Mouse (Mus musculus) neural tube, embryonic 13.5 days (tissue): ENCODE measurements at regions not wholly inside any gene's neighbourhood (a gene's known extent, or its start where the extent isn't known, plus 50 kb on each side); places are given as distances from the start of the nearest gene placed in this dataset.

Experiments used
- ATAC-seq: fragments of 200-750 bp; cut with Nextera tagmentation; 2 replicates; pipeline ENCODE4 v1.8.0; 2017; ENCODE audit warnings: low read depth, mild to moderate bottlenecking, moderate TSS enrichment, moderate library complexity
- H3K27ac ChIP-seq: fragments of 300-500 bp; sonication (generic); replicated peaks from 2 replicates; pipeline ENCODE4 v1.5.1; 2015; ENCODE audit warnings: moderate library complexity, mild to moderate bottlenecking, inconsistent platforms
- H3K27me3 ChIP-seq: fragments of 300-500 bp; sonication (generic); 2 replicates; pipeline ENCODE4 v1.6.1; 2015; ENCODE audit warnings: mild to moderate bottlenecking, inconsistent platforms
- H3K36me3 ChIP-seq: fragments of 300-500 bp; sonication (generic); 2 replicates; pipeline ENCODE4 v1.6.1; 2015; ENCODE audit warnings: mild to moderate bottlenecking, inconsistent platforms
- H3K4me1 ChIP-seq: fragments of 300-500 bp; sonication (generic); replicated peaks from 2 replicates; pipeline ENCODE4 v1.6.1; 2015; ENCODE audit warnings: inconsistent platforms
- H3K4me2 ChIP-seq: fragments of 300-500 bp; sonication (generic); 2 replicates; pipeline ENCODE4 v1.6.1; 2015; ENCODE audit warnings: inconsistent platforms, mild to moderate bottlenecking, moderate library complexity
- H3K4me3 ChIP-seq: fragments of 300-500 bp; sonication (generic); 2 replicates; pipeline ENCODE4 v1.5.1; 2015; ENCODE audit warnings: mild to moderate bottlenecking, inconsistent platforms
- H3K9ac ChIP-seq: fragments of 300-500 bp; sonication (generic); 2 replicates; pipeline ENCODE4 v1.6.1; 2015; ENCODE audit warnings: moderate library complexity, mild to moderate bottlenecking, inconsistent platforms
- H3K9me3 ChIP-seq: fragments of 300-500 bp; sonication (generic); 2 replicates; pipeline ENCODE4 v1.6.1; 2016; ENCODE audit warnings: inconsistent platforms
- WGBS: fragments of 180-500 bp; shearing (Covaris S2); methylation state at CpG from one replicate; pipeline ENCODE4 v1.1.7; 2015; 5-methylcytosine and 5-hydroxymethylcytosine counted together

DNA sequence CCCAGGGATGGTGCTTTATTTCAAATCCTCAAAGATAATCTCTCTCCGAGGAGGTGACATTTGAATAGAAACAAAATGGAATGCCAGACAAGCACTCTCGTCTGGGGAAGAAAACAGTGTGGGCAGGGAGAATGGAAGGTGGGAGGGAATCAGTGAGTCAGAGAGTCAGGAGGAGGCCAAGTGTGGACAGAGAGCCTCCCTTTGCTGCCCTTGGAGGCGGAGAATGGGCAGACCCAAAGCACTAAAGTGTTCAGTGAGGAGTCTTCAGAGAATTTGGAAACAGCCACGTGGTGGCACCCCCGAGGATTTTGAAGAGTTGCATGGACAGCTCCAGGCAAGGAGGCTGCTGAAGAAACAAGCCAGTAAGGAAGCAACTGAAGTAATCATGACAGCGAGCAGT is 367.2 kb downstream of the Pdcd6ip start:
- H3K27me3 ChIP-seq: no peaks in the 10 kb centered on the region
- no peaks in the 10 kb centered on the region for H3K36me3 ChIP-seq
- H3K9me3 ChIP-seq: no peaks in the 10 kb centered on the region
- no peak overlapping the region for H3K9ac ChIP-seq
- no peak overlapping the region for H3K4me3 ChIP-seq
- no peak overlapping the region for H3K4me2 ChIP-seq
- WGBS: 62% methylated on average over 6 of the region's 6 CpGs
- no peak overlapping the region for H3K27ac ChIP-seq
- H3K4me1 ChIP-seq: no peaks in the 10 kb centered on the region
- no peak for ATAC-seq

DNA sequence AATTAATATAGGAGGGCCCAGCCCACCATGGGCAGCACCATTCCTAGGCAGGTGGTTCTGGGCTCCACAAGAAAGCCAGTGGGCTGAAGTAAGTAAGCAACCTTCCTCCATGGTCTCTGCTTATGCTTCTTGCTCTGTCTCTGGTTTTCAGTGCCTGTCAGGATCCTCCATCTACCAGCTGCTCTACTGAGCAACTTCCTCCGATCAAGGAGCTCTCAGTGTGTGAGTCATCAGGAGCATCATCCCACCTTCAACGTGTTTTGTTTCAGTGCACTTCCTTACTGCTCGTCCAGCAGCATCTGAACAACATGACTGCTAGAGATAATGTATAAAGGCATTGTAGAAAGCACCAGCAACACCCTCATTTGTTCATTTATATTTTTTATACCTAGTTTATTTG is 368.0 kb downstream of the Pdcd6ip start:
- ATAC-seq: no peak
- no peak overlapping the region for H3K27ac ChIP-seq
- no peaks in the 10 kb centered on the region for H3K4me1 ChIP-seq
- H3K9ac ChIP-seq: no peak overlapping the region
- 87% methylated on average over 3 of the region's 3 CpGs for WGBS
- no peaks in the 10 kb centered on the region for H3K36me3 ChIP-seq
- no peaks in the 10 kb centered on the region for H3K27me3 ChIP-seq
- no peaks in the 10 kb centered on the region for H3K9me3 ChIP-seq
- no peak overlapping the region for H3K4me3 ChIP-seq
- no peak overlapping the region for H3K4me2 ChIP-seq

DNA sequence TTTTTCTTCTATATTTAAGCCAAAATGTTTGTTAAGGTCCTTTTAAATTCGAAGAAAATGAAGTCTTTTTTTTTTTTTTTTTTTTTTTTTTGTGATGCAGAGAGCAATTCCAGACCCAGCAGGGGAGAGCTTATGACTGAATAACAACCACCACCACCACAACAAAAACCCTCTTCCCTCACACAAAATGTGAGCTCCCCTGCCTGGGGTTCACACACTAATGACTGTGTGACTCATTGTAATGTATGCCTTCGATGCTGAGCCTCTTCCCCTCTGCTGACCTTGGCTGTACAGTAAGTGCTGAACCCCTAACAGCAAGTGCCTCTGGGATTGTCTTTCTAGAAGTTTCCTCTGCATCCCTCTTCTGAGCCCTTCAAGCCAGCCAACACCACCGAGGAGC is 383.6 kb downstream of the Pdcd6ip start:
- ATAC-seq: no peak
- no peaks in the 10 kb centered on the region for H3K4me1 ChIP-seq
- no peak overlapping the region for H3K27ac ChIP-seq
- H3K27me3 ChIP-seq: no peaks in the 10 kb centered on the region
- no peaks in the 10 kb centered on the region for H3K9me3 ChIP-seq
- no peaks in the 10 kb centered on the region for H3K36me3 ChIP-seq
- H3K4me3 ChIP-seq: no peak overlapping the region
- H3K4me2 ChIP-seq: no peak overlapping the region
- WGBS: 49% methylated on average over 3 of the region's 3 CpGs
- H3K9ac ChIP-seq: no peak overlapping the region

DNA sequence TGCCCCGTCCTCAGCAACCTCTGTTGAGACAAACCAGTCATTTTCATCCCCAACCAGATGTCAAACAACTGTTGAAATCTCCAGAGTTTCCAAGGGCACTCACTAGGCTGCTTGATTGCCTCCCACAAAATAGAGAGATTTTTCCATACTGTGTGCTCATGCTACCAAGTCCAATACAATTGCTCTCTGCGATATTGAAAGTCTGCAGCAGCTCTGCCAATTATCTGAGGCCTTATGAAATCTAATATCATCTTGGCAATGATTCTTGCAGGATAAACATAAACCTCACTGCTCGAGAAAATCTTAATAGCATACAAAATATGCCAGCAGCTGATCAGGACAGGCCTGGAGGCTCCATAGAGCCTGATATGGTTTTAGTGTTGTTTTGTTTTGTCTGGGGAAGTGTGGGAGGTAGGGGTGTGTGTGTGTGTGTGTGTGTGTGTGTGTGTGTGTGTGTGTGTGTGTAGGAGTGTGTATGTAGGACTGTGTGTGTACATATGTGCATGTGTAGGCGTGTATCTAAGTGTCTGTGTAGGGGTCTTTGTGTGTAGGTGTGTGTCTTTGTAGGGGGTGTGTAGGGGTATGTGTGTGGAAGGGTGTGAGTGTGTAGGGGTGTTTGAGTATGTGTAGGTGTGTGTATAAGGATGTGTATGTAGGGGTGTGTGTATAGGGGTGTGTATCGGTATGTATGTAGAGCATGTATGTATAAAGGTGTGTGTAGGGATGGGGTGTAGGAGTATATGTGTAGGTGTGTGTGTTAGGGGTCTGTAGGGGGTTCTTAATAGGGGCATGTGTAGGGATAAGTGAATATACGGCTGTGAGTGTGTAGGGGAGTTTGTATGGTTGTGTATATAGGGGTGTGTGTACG is 398.1 kb downstream of the Pdcd6ip start:
- Histone ChIP-seq H3K9me3 (no peaks in the 10 kb centered on the region), H3K4me2 (no peak overlapping the region), H3K9ac (no peak overlapping the region), H3K4me1 (no peaks in the 10 kb centered on the region), H3K27ac (no peak overlapping the region), H3K4me3 (no peak overlapping the region), H3K36me3 (no peaks in the 10 kb centered on the region), H3K27me3 (no peaks in the 10 kb centered on the region)
- WGBS: 85% methylated on average over 7 of the region's 7 CpGs
- ATAC-seq: no peak

DNA sequence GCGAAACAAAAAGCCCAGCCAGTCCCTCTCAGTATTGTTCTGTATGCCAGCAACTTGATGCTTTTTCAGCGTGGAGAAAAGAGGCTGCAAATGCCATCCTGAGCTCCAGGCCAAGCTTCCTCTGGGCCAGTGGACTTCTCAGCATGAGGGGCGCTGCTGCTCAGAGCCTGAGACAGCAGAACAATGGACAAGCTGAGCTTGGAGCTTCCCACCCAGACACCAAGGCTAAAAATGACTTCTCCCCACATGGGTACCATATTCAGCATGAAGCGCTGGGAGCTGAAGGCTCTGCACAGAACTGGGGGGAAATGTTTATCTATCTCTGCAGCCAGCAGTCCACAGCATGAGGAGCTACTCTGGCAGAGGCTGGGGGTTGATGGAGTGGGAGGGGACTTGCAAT is 402.3 kb downstream of the Pdcd6ip start:
- Histone ChIP-seq H3K9me3 (no peaks in the 10 kb centered on the region), H3K9ac (no peak overlapping the region), H3K27me3 (no peaks in the 10 kb centered on the region), H3K36me3 (no peaks in the 10 kb centered on the region), H3K27ac (no peak overlapping the region), H3K4me3 (no peak overlapping the region), H3K4me1 (no peaks in the 10 kb centered on the region), H3K4me2 (no peak overlapping the region)
- no peak for ATAC-seq
- 60% methylated on average over 4 of the region's 4 CpGs for WGBS

DNA sequence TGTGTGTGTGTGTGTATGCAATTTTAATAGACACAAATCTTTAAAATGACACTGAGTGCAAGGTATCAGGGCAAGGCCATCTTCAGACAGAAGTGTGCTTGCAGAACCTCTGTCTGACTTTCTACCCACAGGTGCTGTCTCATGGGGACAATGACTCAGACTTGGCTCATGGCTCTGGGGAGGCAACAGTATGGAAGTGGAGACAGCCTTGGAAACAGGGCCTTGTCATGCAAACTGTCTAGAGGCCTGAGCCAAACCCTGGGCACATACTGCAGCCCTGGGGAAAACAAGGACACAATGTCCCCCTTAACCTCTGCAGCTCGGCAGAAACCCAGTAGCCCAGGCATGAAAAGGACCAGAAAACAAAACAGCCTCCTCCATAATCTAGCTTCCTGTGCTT is 405.6 kb downstream of the Pdcd6ip start:
- Histone ChIP-seq H3K4me3 (no peak overlapping the region), H3K4me2 (no peak overlapping the region), H3K9me3 (no peaks in the 10 kb centered on the region), H3K4me1 (0 out of 2 replicates have a peak, but pooled peaks cover 4% of the 10 kb centered on the region), H3K36me3 (no peaks in the 10 kb centered on the region), H3K27ac (no peak overlapping the region), H3K27me3 (no peaks in the 10 kb centered on the region), H3K9ac (no peak overlapping the region)
- no peak for ATAC-seq
- WGBS: 36% methylated on average over 1 of the region's 1 CpGs

DNA sequence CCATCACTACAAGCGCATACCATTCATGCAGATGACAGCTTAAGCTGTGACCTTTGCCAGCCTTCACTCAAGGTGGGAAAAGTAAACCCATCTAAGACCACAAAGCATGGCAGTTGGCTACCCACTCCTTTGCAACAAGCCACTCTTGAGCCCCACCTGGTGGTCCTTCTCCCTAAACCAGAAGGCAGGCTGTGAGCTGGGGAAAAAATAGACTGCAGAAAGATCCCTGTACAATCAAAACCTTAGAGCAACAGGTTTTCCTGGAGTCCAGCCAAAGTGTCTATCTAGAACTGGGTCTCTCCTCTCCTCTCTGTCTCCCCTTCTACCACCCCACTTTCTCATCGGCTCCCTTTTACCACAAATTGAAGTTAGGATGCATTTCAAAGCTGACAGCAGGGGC is 407.2 kb downstream of the Pdcd6ip start:
- Histone ChIP-seq H3K4me3 (no peak overlapping the region), H3K9ac (no peak overlapping the region), H3K27me3 (no peaks in the 10 kb centered on the region), H3K9me3 (no peaks in the 10 kb centered on the region), H3K4me1 (0 out of 2 replicates have a peak, but pooled peaks cover 4% of the 10 kb centered on the region), H3K36me3 (no peaks in the 10 kb centered on the region), H3K27ac (no peak overlapping the region), H3K4me2 (no peak overlapping the region)
- 27% methylated on average over 2 of the region's 2 CpGs for WGBS
- peak; percentile 32; the same call in 1 of the 2 replicates for ATAC-seq

DNA sequence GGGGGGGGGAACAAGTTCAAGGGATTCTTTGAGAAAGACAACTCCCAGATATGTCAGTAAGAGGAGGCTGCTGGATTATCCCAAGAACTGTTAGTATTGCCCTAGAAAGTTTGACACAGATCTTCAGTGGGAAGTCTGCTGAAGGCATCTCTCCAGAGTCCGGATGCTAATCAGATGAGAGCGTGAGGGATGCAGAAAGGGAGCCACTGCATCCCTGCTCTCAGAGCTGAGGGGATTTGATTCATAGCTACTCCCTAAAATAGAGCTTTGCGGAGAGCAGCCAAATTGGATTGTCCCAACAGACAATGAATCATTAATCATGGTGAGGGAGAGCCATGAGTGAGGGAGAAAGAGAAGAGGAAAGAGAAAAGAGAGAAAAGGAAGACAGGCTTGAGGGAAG is 408.2 kb downstream of the Pdcd6ip start:
- H3K9me3 ChIP-seq: no peaks in the 10 kb centered on the region
- 8% methylated on average over 3 of the region's 3 CpGs for WGBS
- H3K27ac ChIP-seq: no peak overlapping the region
- H3K4me1 ChIP-seq: 0 out of 2 replicates have a peak, but pooled peaks cover 4% of the 10 kb centered on the region
- H3K9ac ChIP-seq: no peak overlapping the region
- H3K36me3 ChIP-seq: no peaks in the 10 kb centered on the region
- no peak overlapping the region for H3K4me2 ChIP-seq
- H3K4me3 ChIP-seq: no peak overlapping the region
- no peak for ATAC-seq
- no peaks in the 10 kb centered on the region for H3K27me3 ChIP-seq

DNA sequence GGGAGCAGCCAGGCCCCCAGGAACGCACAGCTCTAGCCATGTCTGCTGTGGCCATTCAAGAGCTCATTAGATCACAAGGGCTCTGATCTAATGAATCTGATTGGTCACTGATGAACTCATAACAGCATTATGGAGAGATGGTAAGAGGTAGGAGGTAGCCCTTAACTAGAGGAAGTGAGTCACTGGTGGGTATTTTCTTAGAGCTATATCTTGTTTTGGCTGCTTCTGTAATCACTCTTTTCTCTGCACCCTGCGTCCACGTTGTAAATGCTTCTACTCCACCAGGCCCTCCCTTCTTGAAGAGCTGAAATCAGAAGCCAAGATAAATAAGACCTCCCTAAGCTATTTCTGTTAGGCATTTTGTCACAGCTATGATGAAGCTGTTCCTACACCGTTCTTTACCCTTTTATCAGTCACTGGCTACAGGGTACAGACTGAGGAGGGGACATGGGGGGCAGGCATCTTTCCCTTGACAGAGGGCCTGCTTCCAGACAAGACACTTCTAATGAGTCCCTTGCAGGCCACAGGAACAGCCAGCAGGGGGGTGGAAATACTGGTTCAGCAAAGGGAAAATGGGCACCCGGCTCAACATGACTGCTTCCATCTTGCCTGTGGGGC is 412.1 kb downstream of the Pdcd6ip start:
- no peak for ATAC-seq
- H3K27ac ChIP-seq: no peak overlapping the region
- H3K27me3 ChIP-seq: no peaks in the 10 kb centered on the region
- H3K9ac ChIP-seq: no peak overlapping the region
- H3K36me3 ChIP-seq: no peaks in the 10 kb centered on the region
- no peaks in the 10 kb centered on the region for H3K9me3 ChIP-seq
- H3K4me3 ChIP-seq: no peak overlapping the region
- no peak overlapping the region for H3K4me2 ChIP-seq
- H3K4me1 ChIP-seq: 0 out of 2 replicates have a peak, but pooled peaks cover 4% of the 10 kb centered on the region
- WGBS: 76% methylated on average over 5 of the region's 5 CpGs

DNA sequence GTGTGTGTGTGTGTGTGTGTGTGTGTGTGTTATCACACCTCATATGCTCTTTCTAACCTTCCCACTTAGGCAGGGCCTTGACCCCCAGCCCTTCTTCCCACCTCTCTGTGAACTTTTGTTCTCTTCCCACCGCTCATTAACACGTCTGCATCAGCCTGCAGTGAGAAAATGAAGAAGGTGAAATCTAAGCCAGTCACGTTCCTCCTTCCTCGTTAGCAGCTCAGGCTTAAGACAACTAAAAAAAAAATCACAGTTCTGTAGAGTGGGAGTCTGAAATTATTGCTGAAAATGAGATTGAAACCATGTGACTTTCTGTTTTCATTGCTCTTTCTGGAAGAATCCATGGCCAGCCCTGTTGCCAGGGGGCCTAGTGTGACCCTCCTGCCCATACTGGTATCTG is 420.7 kb downstream of the Pdcd6ip start:
- Histone ChIP-seq H3K4me2 (no peak overlapping the region), H3K9ac (no peak overlapping the region), H3K9me3 (no peaks in the 10 kb centered on the region), H3K27ac (no peak overlapping the region), H3K36me3 (no peaks in the 10 kb centered on the region), H3K27me3 (no peaks in the 10 kb centered on the region), H3K4me1 (no peaks in the 10 kb centered on the region), H3K4me3 (no peak overlapping the region)
- ATAC-seq: no peak
- 69% methylated on average over 4 of the region's 4 CpGs for WGBS

DNA sequence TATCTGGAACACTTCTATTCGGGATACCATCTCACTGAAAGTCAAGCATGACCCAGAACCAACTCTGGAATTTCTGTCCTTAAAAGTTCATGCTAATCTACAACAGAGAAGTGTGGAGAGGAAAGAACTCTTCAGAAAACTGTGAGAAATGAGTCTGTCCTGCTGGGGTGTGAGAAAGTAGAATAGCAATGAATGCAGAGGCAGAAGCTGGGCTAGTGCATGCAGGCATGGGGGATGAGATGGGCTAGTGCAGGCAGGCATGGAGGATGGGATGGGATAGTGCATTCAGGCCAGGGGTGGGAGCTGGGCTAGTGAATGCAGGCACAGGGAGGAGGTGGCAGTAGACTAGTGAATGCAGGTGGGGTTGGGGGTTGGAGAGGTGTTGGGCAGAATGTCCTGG is 424.8 kb downstream of the Pdcd6ip start:
- Histone ChIP-seq H3K4me2 (no peak overlapping the region), H3K36me3 (no peaks in the 10 kb centered on the region), H3K27ac (no peak overlapping the region), H3K4me3 (no peak overlapping the region), H3K9ac (no peak overlapping the region), H3K27me3 (no peaks in the 10 kb centered on the region), H3K4me1 (no peaks in the 10 kb centered on the region), H3K9me3 (no peaks in the 10 kb centered on the region)
- 69% methylated on average over 1 of the region's 1 CpGs for WGBS
- ATAC-seq: no peak

DNA sequence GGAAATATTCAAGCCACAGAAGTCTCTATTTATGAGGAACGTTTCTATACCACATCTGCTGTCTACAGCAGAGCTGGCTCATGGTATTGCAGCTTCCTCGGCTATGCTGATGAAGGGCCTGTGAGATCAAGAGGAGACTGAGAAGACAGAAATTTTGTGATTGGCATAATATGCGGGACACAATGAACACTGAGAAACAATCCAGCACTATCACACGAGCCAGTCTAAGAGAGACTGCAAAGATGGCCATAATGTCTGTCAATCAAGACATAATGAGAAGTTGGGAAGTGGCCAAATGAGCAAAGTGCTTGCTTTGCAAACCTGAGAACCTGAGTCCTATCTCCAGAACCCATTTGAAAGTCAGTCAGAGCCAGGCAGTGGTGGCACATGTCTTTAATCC is 437.5 kb downstream of the Pdcd6ip start:
- H3K27ac ChIP-seq: no peak overlapping the region

More for the DNA sequence above, 437.5 kb downstream of the Pdcd6ip start:
- H3K4me1 ChIP-seq: peaks cover 5% of the 10 kb centered on the region; the same call in 1 of the 2 replicates
- H3K4me2 ChIP-seq: no peak overlapping the region
- H3K36me3 ChIP-seq: no peaks in the 10 kb centered on the region
- ATAC-seq: no peak
- H3K4me3 ChIP-seq: no peak overlapping the region
- H3K9me3 ChIP-seq: no peaks in the 10 kb centered on the region
- H3K27me3 ChIP-seq: no peaks in the 10 kb centered on the region
- no peak overlapping the region for H3K9ac ChIP-seq
- WGBS: 78% methylated on average over 4 of the region's 4 CpGs
